Mouse (Mus musculus) small intestine, adult 2 months (tissue): ENCODE results near the gene Ckb. TPM values are rescaled to one million over a fixed set of nuclear protein-coding genes. Genes with fewer than 3 reads are reported as not detected.

ENCODE experiments used
- H3K27ac ChIP-seq: fragments of 200-500 bp; 2 replicates; pipeline ENCODE4 v1.5.1; 2012; ENCODE audit warnings: low read depth, low read length, control low read depth, inconsistent platforms; ENCODE audit not compliant: insufficient read depth
- H3K27me3 ChIP-seq: fragments of 200-500 bp; 2 replicates; pipeline ENCODE4 v1.6.1; 2012; ENCODE audit warnings: mild to moderate bottlenecking, moderate library complexity, low read length, inconsistent platforms; ENCODE audit not compliant: control insufficient read depth, insufficient read depth
- H3K36me3 ChIP-seq: fragments of 200-500 bp; 2 replicates; pipeline ENCODE4 v1.6.1; 2012; ENCODE audit warnings: mild to moderate bottlenecking, low read length, control low read depth, inconsistent platforms; ENCODE audit not compliant: control insufficient read depth, insufficient read depth
- H3K4me1 ChIP-seq: fragments of 200-500 bp; 2 replicates; pipeline ENCODE4 v1.6.1; 2012; ENCODE audit warnings: low read length, inconsistent platforms, mixed read lengths; ENCODE audit not compliant: control insufficient read depth, insufficient read depth, insufficient read length
- H3K4me3 ChIP-seq: fragments of 200-500 bp; 2 replicates; pipeline ENCODE4 v1.5.1; 2012; ENCODE audit warnings: low read depth, mild to moderate bottlenecking, control low read depth, inconsistent platforms, low read length, moderate library complexity
- CTCF ChIP-seq: fragments of 200-500 bp; IDR thresholded peaks from 2 replicates; pipeline ENCODE4 v1.5.1; 2012; ENCODE audit warnings: low read depth, mild to moderate bottlenecking, control low read depth, inconsistent platforms, low read length, moderate library complexity, mixed read lengths; ENCODE audit not compliant: insufficient replicate concordance, insufficient read length; ENCODE audit errors: extremely low read depth
- POLR2A ChIP-seq: fragments of 200-500 bp; IDR thresholded peaks from 2 replicates; pipeline ENCODE4 v1.6.1; 2012; ENCODE audit warnings: low read depth, mild to moderate bottlenecking, control low read depth, inconsistent platforms, low read length, moderate library complexity
- WGBS: fragments of 180-500 bp; shearing (Covaris S2); methylation state at CpG from one replicate; pipeline ENCODE4 v1.1.7; 2018; 5-methylcytosine and 5-hydroxymethylcytosine counted together
- polyA plus RNA-seq: library from polyadenylated mRNA; depleted of rRNA; stranded (reverse); fragments of >200 nt; gene quantifications from 2 replicates; pipeline ENCODE4 v1.2.3, GENCODE M21; 2012

Gene Ckb
- polyA plus RNA-seq, 1 experiment, result 599 TPM

GRCm38 (mm10) chr12:111680661-111681060, 8.5 kb upstream of the Ckb start:
- Histone ChIP-seq H3K4me3 (no peak overlapping the region), H3K27me3 (no peaks in the 10 kb centered on the region), H3K27ac (peak overlapping the region; percentile 56; the same call in 1 of the 2 replicates), H3K4me1 (peaks cover 26% of the 10 kb centered on the region), H3K36me3 (peaks cover 11% of the 10 kb centered on the region)
- TF ChIP-seq CTCF (no peak), POLR2A (no peak)
- 91% methylated on average over 13 of the region's 13 CpGs for WGBS

- H3K36me3 ChIP-seq, result peaks cover 11% of the 10 kb centered on the region
- no peak for TF ChIP-seq CTCF
- no peak for TF ChIP-seq POLR2A
- H3K27ac ChIP-seq, result no peak overlapping the region
- WGBS, result 24% methylated on average over 7 of the region's 7 CpGs
- H3K4me3 ChIP-seq, result peak overlapping the region; percentile 88
- H3K4me1 ChIP-seq, result peaks cover 31% of the 10 kb centered on the region
- H3K27me3 ChIP-seq, result no peaks in the 10 kb centered on the region
These were observed 6.9 kb upstream of the Ckb start for GRCm38 (mm10) chr12:111678997-111679396.

- TF ChIP-seq POLR2A (no peak), CTCF (no peak)
- 2% methylated on average over 13 of the region's 13 CpGs for WGBS
- Histone ChIP-seq H3K4me1 (peaks cover 31% of the 10 kb centered on the region), H3K4me3 (peak overlapping the region; percentile 88), H3K36me3 (peaks cover 11% of the 10 kb centered on the region), H3K27me3 (no peaks in the 10 kb centered on the region), H3K27ac (no peak overlapping the region)
These were observed 6.5 kb upstream of the Ckb start for GRCm38 (mm10) chr12:111678670-111678933.

- H3K27ac ChIP-seq, result peak within 1 kb of the TSS; percentile 97
- TF ChIP-seq POLR2A (peak; percentile 67; the same call in 1 of the 2 replicates), CTCF (no peak)
- WGBS, result under 1% methylated on average over 51 of the region's 51 CpGs
These were observed 5.9 kb upstream of the Ckb start, which contains the start of gene Trmt61a for GRCm38 (mm10) chr12:111677882-111678669. Trmt61a (plus strand) TSS chr12:111678105.

GRCm38 (mm10) chr12:111677421-111677820, 5.3 kb upstream of the Ckb start:
- 6% methylated on average over 5 of the region's 5 CpGs for WGBS
- TF ChIP-seq CTCF, result no peak
- no peak for TF ChIP-seq POLR2A

More at GRCm38 (mm10) chr12:111677882-111678669, 5.9 kb upstream of the Ckb start, which contains the start of gene Trmt61a:
- Histone ChIP-seq H3K27me3 (no peaks in the 10 kb centered on the region), H3K4me3 (peak within 1 kb of the TSS; percentile 88), H3K36me3 (peaks cover 10% of the 10 kb centered on the region), H3K4me1 (peaks cover 31% of the 10 kb centered on the region)

GRCm38 (mm10) chr12:111675797-111676580, 3.9 kb upstream of the Ckb start:
- Histone ChIP-seq H3K4me1 (peaks cover 39% of the 10 kb centered on the region), H3K36me3 (peaks cover 4% of the 10 kb centered on the region; the same call in 1 of the 2 replicates), H3K4me3 (no peak overlapping the region), H3K27me3 (no peaks in the 10 kb centered on the region), H3K27ac (peak overlapping the region; percentile 97)
- WGBS, result 23% methylated on average over 6 of the region's 6 CpGs
- TF ChIP-seq CTCF (no peak), POLR2A (no peak; the same call in 1 of the 2 replicates)

More at GRCm38 (mm10) chr12:111677421-111677820, 5.3 kb upstream of the Ckb start:
- peak overlapping the region; percentile 97 for H3K27ac ChIP-seq
- H3K4me3 ChIP-seq, result peak overlapping the region; percentile 88
- no peaks in the 10 kb centered on the region for H3K27me3 ChIP-seq
- H3K36me3 ChIP-seq, result peaks cover 7% of the 10 kb centered on the region
- H3K4me1 ChIP-seq, result peaks cover 34% of the 10 kb centered on the region

- Histone ChIP-seq H3K36me3 (peaks cover 5% of the 10 kb centered on the region; the same call in 1 of the 2 replicates), H3K4me1 (peaks cover 45% of the 10 kb centered on the region), H3K27ac (peak overlapping the region; percentile 96), H3K27me3 (no peaks in the 10 kb centered on the region), H3K4me3 (no peak overlapping the region)
- 26% methylated on average over 2 of the region's 2 CpGs for WGBS
- no peak for TF ChIP-seq CTCF
- no peak for TF ChIP-seq POLR2A
These were observed 2.8 kb upstream of the Ckb start for GRCm38 (mm10) chr12:111674850-111675486.
